Mouse (Mus musculus): ENCODE measurements at regions not wholly inside any gene's neighbourhood (a gene's known extent, or its start where the extent isn't known, plus 50 kb on each side); places are given as distances from the start of the nearest gene placed in this dataset.

GRCm38 (mm10) chr3:143742786-143743571, 462.0 kb downstream of the Lmo4 start:
- Histone ChIP-seq H3K27ac (no peak overlapping the region), H3K9ac (no peak overlapping the region), H3K4me3 (no peak overlapping the region), H3K4me2 (0 out of 2 replicates have a peak overlapping the region, but pooled peaks have one; percentile 6), H3K27me3 (replicated peaks) (no peaks in the 10 kb centered on the region), H3K9me3 (replicated peaks) (no peaks in the 10 kb centered on the region), H3K36me3 (no peaks in the 10 kb centered on the region), H3K4me1 (no peaks in the 10 kb centered on the region)
- 59% methylated on average over 17 of the region's 17 CpGs for WGBS (ENCODE audit: insufficient replicate concordance)
- ATAC-seq, result peak; percentile 68

GRCm38 (mm10) chr3:143738676-143739075, 466.3 kb downstream of the Lmo4 start:
- no peak overlapping the region for H3K27ac ChIP-seq
- no peaks in the 10 kb centered on the region for H3K27me3 ChIP-seq (replicated peaks)
- no peaks in the 10 kb centered on the region for H3K36me3 ChIP-seq
- H3K4me1 ChIP-seq, result no peaks in the 10 kb centered on the region
- no peak overlapping the region for H3K4me3 ChIP-seq
- H3K9me3 ChIP-seq (replicated peaks), result no peaks in the 10 kb centered on the region
- no peak overlapping the region for H3K9ac ChIP-seq
- no peak overlapping the region for H3K4me2 ChIP-seq
- no peak for ATAC-seq
- WGBS (ENCODE audit: insufficient replicate concordance), result 58% methylated on average over 3 of the region's 3 CpGs

GRCm38 (mm10) chr3:143737844-143738243, 467.2 kb downstream of the Lmo4 start:
- Histone ChIP-seq H3K4me3 (no peak overlapping the region), H3K4me1 (no peaks in the 10 kb centered on the region), H3K9ac (no peak overlapping the region), H3K27me3 (replicated peaks) (no peaks in the 10 kb centered on the region), H3K27ac (no peak overlapping the region), H3K36me3 (no peaks in the 10 kb centered on the region), H3K4me2 (no peak overlapping the region), H3K9me3 (replicated peaks) (no peaks in the 10 kb centered on the region)
- 69% methylated on average over 6 of the region's 6 CpGs for WGBS (ENCODE audit: insufficient replicate concordance)
- ATAC-seq, result no peak

- H3K4me3 ChIP-seq, result no peak overlapping the region
- WGBS (ENCODE audit: insufficient replicate concordance), result 71% methylated on average over 6 of the region's 6 CpGs
- H3K4me1 ChIP-seq, result no peaks in the 10 kb centered on the region
- no peaks in the 10 kb centered on the region for H3K27me3 ChIP-seq (replicated peaks)
- H3K36me3 ChIP-seq, result no peaks in the 10 kb centered on the region
- H3K4me2 ChIP-seq, result no peak overlapping the region
- no peak overlapping the region for H3K27ac ChIP-seq
- no peak for ATAC-seq
- no peak overlapping the region for H3K9ac ChIP-seq
- no peaks in the 10 kb centered on the region for H3K9me3 ChIP-seq (replicated peaks)
These were observed 468.2 kb downstream of the Lmo4 start for GRCm38 (mm10) chr3:143736651-143737398.

- no peak overlapping the region for H3K9ac ChIP-seq
- no peak overlapping the region for H3K4me3 ChIP-seq
- no peaks in the 10 kb centered on the region for H3K4me1 ChIP-seq
- H3K4me2 ChIP-seq, result no peak overlapping the region
- whole genome bisulfite sequencing (ENCODE audit: insufficient replicate concordance), result 54% methylated on average over 2 of the region's 2 CpGs
- H3K9me3 ChIP-seq (replicated peaks), result no peaks in the 10 kb centered on the region
- no peak overlapping the region for H3K27ac ChIP-seq
- H3K27me3 ChIP-seq (replicated peaks), result no peaks in the 10 kb centered on the region
- H3K36me3 ChIP-seq, result no peaks in the 10 kb centered on the region
- ATAC-seq, result no peak
These were observed 470.2 kb downstream of the Lmo4 start for GRCm38 (mm10) chr3:143734791-143735190.

GRCm38 (mm10) chr3:143732966-143733725, 471.9 kb downstream of the Lmo4 start:
- no peaks in the 10 kb centered on the region for H3K4me1 ChIP-seq
- no peaks in the 10 kb centered on the region for H3K27me3 ChIP-seq (replicated peaks)
- H3K9me3 ChIP-seq (replicated peaks), result no peaks in the 10 kb centered on the region
- no peaks in the 10 kb centered on the region for H3K36me3 ChIP-seq
- no peak overlapping the region for H3K9ac ChIP-seq
- no peak overlapping the region for H3K4me3 ChIP-seq
- no peak overlapping the region for H3K27ac ChIP-seq
- 65% methylated on average over 8 of the region's 8 CpGs for WGBS (ENCODE audit: insufficient replicate concordance)
- ATAC-seq, result no peak
- no peak overlapping the region for H3K4me2 ChIP-seq

GRCm38 (mm10) chr3:143729473-143730076, 475.4 kb downstream of the Lmo4 start:
- H3K4me2 ChIP-seq, result no peak overlapping the region
- no peaks in the 10 kb centered on the region for H3K9me3 ChIP-seq (replicated peaks)
- no peak overlapping the region for H3K27ac ChIP-seq
- no peak overlapping the region for H3K4me3 ChIP-seq
- no peaks in the 10 kb centered on the region for H3K36me3 ChIP-seq
- ATAC-seq, result no peak
- no peak overlapping the region for H3K9ac ChIP-seq
- H3K27me3 ChIP-seq (replicated peaks), result no peaks in the 10 kb centered on the region
- WGBS (ENCODE audit: insufficient replicate concordance), result 56% methylated on average over 8 of the region's 8 CpGs
- no peaks in the 10 kb centered on the region for H3K4me1 ChIP-seq

- no peak overlapping the region for H3K27ac ChIP-seq
- H3K36me3 ChIP-seq, result no peaks in the 10 kb centered on the region
- H3K9ac ChIP-seq, result no peak overlapping the region
- H3K4me2 ChIP-seq, result no peak overlapping the region
- no peaks in the 10 kb centered on the region for H3K9me3 ChIP-seq (replicated peaks)
- H3K4me1 ChIP-seq, result no peaks in the 10 kb centered on the region
- ATAC-seq, result no peak
- H3K4me3 ChIP-seq, result no peak overlapping the region
- 61% methylated on average over 2 of the region's 2 CpGs for WGBS (ENCODE audit: insufficient replicate concordance)
- H3K27me3 ChIP-seq (replicated peaks), result no peaks in the 10 kb centered on the region
These were observed 482.4 kb downstream of the Lmo4 start for GRCm38 (mm10) chr3:143722571-143722970.

- Histone ChIP-seq H3K4me1 (no peaks in the 10 kb centered on the region), H3K27ac (no peak overlapping the region)
- no peak for ATAC-seq
These were observed 482.9 kb downstream of the Lmo4 start for GRCm38 (mm10) chr3:143722082-143722481.

GRCm38 (mm10) chr3:143713183-143713582, 491.8 kb downstream of the Lmo4 start:
- 80% methylated on average over 2 of the region's 2 CpGs for WGBS (ENCODE audit: insufficient replicate concordance)
- H3K27me3 ChIP-seq (replicated peaks), result no peaks in the 10 kb centered on the region
- no peak overlapping the region for H3K4me3 ChIP-seq
- no peak for ATAC-seq
- no peak overlapping the region for H3K27ac ChIP-seq
- no peaks in the 10 kb centered on the region for H3K4me1 ChIP-seq
- no peaks in the 10 kb centered on the region for H3K36me3 ChIP-seq
- H3K4me2 ChIP-seq, result no peak overlapping the region
- H3K9me3 ChIP-seq (replicated peaks), result no peaks in the 10 kb centered on the region
- H3K9ac ChIP-seq, result no peak overlapping the region

More at GRCm38 (mm10) chr3:143722082-143722481, 482.9 kb downstream of the Lmo4 start:
- no peaks in the 10 kb centered on the region for H3K36me3 ChIP-seq
- H3K9ac ChIP-seq, result no peak overlapping the region
- H3K4me2 ChIP-seq, result no peak overlapping the region
- no peaks in the 10 kb centered on the region for H3K9me3 ChIP-seq (replicated peaks)
- no peaks in the 10 kb centered on the region for H3K27me3 ChIP-seq (replicated peaks)
- 77% methylated on average over 3 of the region's 3 CpGs for WGBS (ENCODE audit: insufficient replicate concordance)
- H3K4me3 ChIP-seq, result no peak overlapping the region

- H3K4me1 ChIP-seq, result no peaks in the 10 kb centered on the region
- H3K27ac ChIP-seq, result no peak overlapping the region
- no peaks in the 10 kb centered on the region for H3K9me3 ChIP-seq (replicated peaks)
- H3K27me3 ChIP-seq (replicated peaks), result no peaks in the 10 kb centered on the region
- no peaks in the 10 kb centered on the region for H3K36me3 ChIP-seq
- H3K4me2 ChIP-seq, result no peak overlapping the region
- no peak overlapping the region for H3K9ac ChIP-seq
- H3K4me3 ChIP-seq, result no peak overlapping the region
- no peak for ATAC-seq
- WGBS (ENCODE audit: insufficient replicate concordance), result 64% methylated on average over 16 of the region's 16 CpGs
These were observed 494.1 kb downstream of the Lmo4 start for GRCm38 (mm10) chr3:143710805-143711469.
